Mouse (Mus musculus): ENCODE data around the gene C1galt1. TPM values are rescaled to one million over a fixed set of nuclear protein-coding genes. Genes with fewer than 3 reads are reported as not detected.

Gene C1galt1
- polyA plus RNA-seq, 1 experiment from 2014 or later = 8.1 TPM

- 76% methylated on average over 5 of the region's 5 CpGs for WGBS
- Histone ChIP-seq H3K27me3 (ENCODE audit: control insufficient read depth, insufficient read depth, low read length) (no peaks in the 10 kb centered on the region), H3K4me3 (ENCODE audit: low read depth, low read length) (no peak overlapping the region), H3K4me2 (replicated peaks; ENCODE audit: low read depth) (no peak overlapping the region), H3K9me3 (ENCODE audit: control insufficient read depth, low read length) (no peaks in the 10 kb centered on the region), H3K9ac (ENCODE audit: low read length) (no peak overlapping the region), H3K4me1 (replicated peaks; ENCODE audit: control insufficient read depth, insufficient read depth) (no peaks in the 10 kb centered on the region), H3K36me3 (ENCODE audit: control insufficient read depth, insufficient read depth, low read length) (no peaks in the 10 kb centered on the region), H3K27ac (replicated peaks) (no peak overlapping the region)
- no peak for ATAC-seq (ENCODE audit: low FRiP score, low TSS enrichment)
- no peak for TF ChIP-seq EP300 (optimal IDR thresholded peaks at IDR 0.05)
- TF ChIP-seq CTCF (IDR thresholded peaks at IDR 0.05; ENCODE audit: low read depth) = no peak
- no peak for DNase-seq (ENCODE audit: low spot score)
These were observed 51.7 kb downstream of the C1galt1 start for GRCm38 (mm10) chr6:7896339-7896738.

GRCm38 (mm10) chr6:7912015-7912414 lies 67.4 kb downstream of the C1galt1 start:
- ATAC-seq (ENCODE audit: low FRiP score, low TSS enrichment) = no peak
- Histone ChIP-seq H3K9ac (ENCODE audit: low read length) (no peak overlapping the region), H3K27ac (replicated peaks) (no peak overlapping the region)

More at GRCm38 (mm10) chr6:7912015-7912414, 67.4 kb downstream of the C1galt1 start:
- Histone ChIP-seq H3K9me3 (ENCODE audit: control insufficient read depth, low read length) (no peaks in the 10 kb centered on the region), H3K27me3 (ENCODE audit: control insufficient read depth, insufficient read depth, low read length) (no peaks in the 10 kb centered on the region), H3K4me2 (replicated peaks; ENCODE audit: low read depth) (no peak overlapping the region), H3K4me1 (replicated peaks; ENCODE audit: control insufficient read depth, insufficient read depth) (no peaks in the 10 kb centered on the region), H3K36me3 (ENCODE audit: control insufficient read depth, insufficient read depth, low read length) (no peaks in the 10 kb centered on the region), H3K4me3 (ENCODE audit: low read depth, low read length) (no peak overlapping the region)
- WGBS = 84% methylated on average over 2 of the region's 2 CpGs
- DNase-seq (ENCODE audit: low spot score) = no peak
- TF ChIP-seq EP300 (optimal IDR thresholded peaks at IDR 0.05) (no peak), CTCF (IDR thresholded peaks at IDR 0.05; ENCODE audit: low read depth) (no peak)

Other genes with a start within 250 kb of the C1galt1 start
- gene Asns, start 151.6 kb upstream of the C1galt1 start, polyA plus RNA-seq (2015; fragmentation: Nextera tagmentation; extraction: Ambion mirVana) = 132 and 133 TPM in 2 replicates

Data from stomach, postnatal 0 days (tissue).